Mouse (Mus musculus) CH12.LX (cell line): Measurements from ENCODE around the gene Tmem140. TPM values are rescaled to one million over a fixed set of nuclear protein-coding genes. Genes with fewer than 3 reads are reported as not detected.

Experiments
- DNase-seq: peaks from one replicate; pipeline ENCODE4 v3.0.0-alpha.2; 2013; ENCODE audit errors: extremely low read depth
- H3K27ac ChIP-seq: 2 replicates; pipeline ENCODE4 v1.5.1; 2012; ENCODE audit warnings: low read depth, mild to moderate bottlenecking, control low read depth, moderate library complexity; ENCODE audit not compliant: insufficient read depth
- H3K27me3 ChIP-seq: replicated peaks from 2 replicates; pipeline ENCODE3; 2012; ENCODE audit warnings: inconsistent platforms
- H3K36me3 ChIP-seq, 2 experiments: replicated peaks in 1 of 2; 2 replicates each; pipeline versions ENCODE3 to v1.6.1; 2012; ENCODE audit warnings: inconsistent platforms in 1 of 2, low read length in 1 of 2, mild to moderate bottlenecking in 1 of 2, mixed read lengths in 1 of 2, moderate library complexity in 1 of 2; ENCODE audit not compliant: control insufficient read depth in 1 of 2, insufficient read depth in 1 of 2
- H3K4me1 ChIP-seq, 2 experiments: 2 replicates each; pipeline ENCODE4 v1.6.1; 2012; ENCODE audit warnings: inconsistent platforms in 1 of 2, moderate library complexity in 1 of 2; ENCODE audit not compliant: insufficient read depth in 2 of 2, control insufficient read depth in 1 of 2
- H3K4me2 ChIP-seq: 2 replicates; pipeline ENCODE4 v1.6.1; 2012; ENCODE audit warnings: low read depth, mild to moderate bottlenecking, control low read depth; ENCODE audit not compliant: poor library complexity, insufficient read depth, severe bottlenecking
- H3K4me3 ChIP-seq, 3 experiments: fragments of 150-350 bp in 1 of 3; sonication (generic) in 1 of 3; replicated peaks in 1 of 3; 2 replicates each; pipeline versions ENCODE3 to v1.5.1; 2011 to 2012; ENCODE audit warnings: low read depth in 2 of 3, low read length in 2 of 3, mild to moderate bottlenecking in 2 of 3, moderate library complexity in 2 of 3, control low read depth in 1 of 3, improper control_type of control experiment in 1 of 3, inconsistent platforms in 1 of 3, mixed read lengths in 1 of 3; ENCODE audit not compliant: poor library complexity in 1 of 3
- H3K79me2 ChIP-seq: replicated peaks from 2 replicates; pipeline ENCODE4 v1.6.1; 2012; ENCODE audit warnings: mild to moderate bottlenecking, moderate library complexity; ENCODE audit not compliant: control insufficient read depth, poor library complexity, insufficient read depth, severe bottlenecking; ENCODE audit errors: extremely low read depth
- H3K9ac ChIP-seq: 2 replicates; pipeline ENCODE4 v1.6.1; 2012; ENCODE audit warnings: low read depth, mild to moderate bottlenecking, control low read depth, moderate library complexity; ENCODE audit not compliant: insufficient read depth
- H3K9me3 ChIP-seq: replicated peaks from 2 replicates; pipeline ENCODE3; 2012; ENCODE audit warnings: low read length, inconsistent platforms, mixed read lengths
- BHLHE40 ChIP-seq: IDR thresholded peaks from 2 replicates; pipeline ENCODE4 v1.6.1; 2011; ENCODE audit warnings: mild to moderate bottlenecking, low read depth, low read length, improper control_type of control experiment
- CHD1 ChIP-seq: IDR thresholded peaks from 2 replicates; pipeline ENCODE4 v1.6.1; 2012; ENCODE audit warnings: low read depth, low read length, improper control_type of control experiment, inconsistent platforms
- EP300 ChIP-seq: IDR thresholded peaks from 2 replicates; pipeline ENCODE4 v1.6.1; 2011; ENCODE audit warnings: low read length, improper control_type of control experiment
- HCFC1 ChIP-seq: IDR thresholded peaks from 2 replicates; pipeline ENCODE4 v1.6.1; 2012; ENCODE audit warnings: low read depth, mild to moderate bottlenecking, inconsistent platforms, low read length, improper control_type of control experiment
- JUND ChIP-seq: conservative IDR thresholded peaks from 2 replicates; pipeline ENCODE4 v1.6.1; 2011; ENCODE audit warnings: low read depth, low read length, improper control_type of control experiment
- MAZ ChIP-seq: IDR thresholded peaks from 2 replicates; pipeline ENCODE4 v1.6.1; 2012; ENCODE audit warnings: low read depth, mild to moderate bottlenecking, inconsistent platforms, low read length, improper control_type of control experiment, moderate library complexity
- MEF2A ChIP-seq: IDR thresholded peaks from 2 replicates; pipeline ENCODE4 v1.6.1; 2014; ENCODE audit warnings: low read depth, mild to moderate bottlenecking, inconsistent platforms, low read length, improper control_type of control experiment, borderline replicate concordance
- MXI1 ChIP-seq: IDR thresholded peaks from 2 replicates; pipeline ENCODE4 v1.6.1; 2011; ENCODE audit warnings: mild to moderate bottlenecking, low read depth, low read length, improper control_type of control experiment
- MYC ChIP-seq: IDR thresholded peaks from 2 replicates; pipeline ENCODE4 v1.6.1; 2011; ENCODE audit warnings: low read depth, mild to moderate bottlenecking, improper control_type of control experiment, low read length
- NELFE ChIP-seq: IDR thresholded peaks from 2 replicates; pipeline ENCODE4 v1.6.1; 2011; ENCODE audit warnings: low read depth, low read length, improper control_type of control experiment
- NRF1 ChIP-seq: IDR thresholded peaks from 2 replicates; pipeline ENCODE4 v1.6.1; 2014; ENCODE audit warnings: low read depth, mild to moderate bottlenecking, inconsistent platforms, low read length, improper control_type of control experiment, moderate library complexity
- PAX5 ChIP-seq: IDR thresholded peaks from 2 replicates; pipeline ENCODE4 v1.6.1; 2012; ENCODE audit warnings: low read length, inconsistent platforms, mixed read lengths
- POLR2A ChIP-seq: IDR thresholded peaks from 2 replicates; pipeline ENCODE4 v1.6.1; 2011; ENCODE audit warnings: low read depth, mild to moderate bottlenecking, improper control_type of control experiment, low read length
- RCOR1 ChIP-seq: conservative IDR thresholded peaks from 2 replicates; pipeline ENCODE4 v1.6.1; 2012; ENCODE audit warnings: low read depth, mild to moderate bottlenecking, inconsistent platforms, low read length, improper control_type of control experiment
- SMC3 ChIP-seq: IDR thresholded peaks from 2 replicates; pipeline ENCODE4 v1.6.1; 2011; ENCODE audit warnings: low read depth, low read length, improper control_type of control experiment
- TBP ChIP-seq: conservative IDR thresholded peaks from 2 replicates; pipeline ENCODE4 v1.6.1; 2011; ENCODE audit warnings: low read depth, low read length, improper control_type of control experiment
- TCF12 ChIP-seq: IDR thresholded peaks from 2 replicates; pipeline ENCODE4 v1.6.1; 2014; ENCODE audit warnings: low read depth, mild to moderate bottlenecking, inconsistent platforms, low read length, improper control_type of control experiment
- USF2 ChIP-seq: conservative IDR thresholded peaks from 2 replicates; pipeline ENCODE4 v1.6.1; 2011; ENCODE audit warnings: low read depth, low read length, improper control_type of control experiment
- ZC3H11A ChIP-seq: IDR thresholded peaks from 2 replicates; pipeline ENCODE4 v1.6.1; 2012; ENCODE audit warnings: low read depth, mild to moderate bottlenecking, inconsistent platforms, low read length, improper control_type of control experiment
- ZNF384 ChIP-seq: IDR thresholded peaks from 2 replicates; pipeline ENCODE4 v1.6.1; 2012; ENCODE audit warnings: low read depth, low read length, improper control_type of control experiment, inconsistent platforms
- dilution Hi-C: fragments of 300-500 bp; cut with MboI; formaldehyde crosslinking; loops from 2 replicates; pipeline ENCODE4 v1.14.3; 2020; ENCODE audit warnings: low sequenced_read_pairs; ENCODE audit not compliant: extremely low pct_unique_long_range_greater_than_20kb, extremely low pct_ligation_motif_present
- in situ Hi-C: fragments of 300-500 bp; cut with MboI; formaldehyde crosslinking; loops from 3 replicates; pipeline ENCODE4 v1.14.3; 2019; ENCODE audit warnings: low sequenced_read_pairs, low pct_ligation_motif_present, low pct_unique_long_range_greater_than_20kb, mixed read lengths
- polyA plus RNA-seq: library from polyadenylated mRNA; unstranded; fragments of >175 nt; gene quantifications from 2 replicates; pipeline ENCODE4 v1.2.1, GENCODE M21; 2012; ENCODE audit warnings: low read depth; ENCODE audit not compliant: insufficient read length
- total RNA-seq, 2 experiments: library from RNA; depleted of rRNA; stranded (reverse); fragments of 300-350 nt in 1 of 2; fragments of >200 nt in 1 of 2; gene quantifications; 2 replicates each; pipeline ENCODE4 v1.2.3; 2012 to 2014

The Tmem140 gene
- total and polyA plus RNA-seq, 3 experiments = 1.2 to 3.6 (median 2.8) TPM

DNA sequence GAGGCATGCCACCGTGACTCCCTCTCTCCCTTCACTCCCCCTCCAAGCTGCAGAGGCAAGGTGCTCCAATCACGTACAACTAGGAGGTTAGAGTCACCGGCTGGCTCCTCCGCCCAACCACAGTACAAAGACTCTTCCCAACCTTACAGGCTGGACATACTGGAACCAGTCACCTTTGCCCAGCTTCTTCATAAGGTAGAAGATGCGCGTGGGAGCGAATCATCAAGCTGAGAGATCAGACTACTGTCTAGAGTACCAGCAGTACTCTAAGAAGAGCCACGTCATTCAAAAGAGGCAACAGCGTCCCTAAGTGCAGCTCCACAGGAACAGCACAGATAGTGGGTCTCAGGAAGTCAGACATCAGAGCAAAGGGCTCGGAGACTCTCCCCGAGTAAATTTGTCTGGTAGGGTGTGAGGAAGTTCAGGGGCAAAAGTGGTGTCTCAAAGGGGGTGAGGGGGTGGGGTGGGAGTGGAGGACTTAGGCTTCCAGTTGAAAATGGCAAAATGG is 1.3 kb upstream of the Tmem140 start:
- Histone ChIP-seq H3K79me2 (no peaks in the 10 kb centered on the region; the same call in 1 of the 2 replicates), H3K36me3 (no peaks in the 10 kb centered on the region), H3K4me1 (peaks cover 14 to 42% of the 10 kb centered on the region in 2 experiments)
- dilution Hi-C loops = no loop called here
- TF ChIP-seq SMC3 (no peak), NELFE (no peak), TCF12 (no peak), RCOR1 (no peak), NRF1 (no peak), TBP (no peak), JUND (no peak), ZNF384 (no peak), PAX5 (no peak), USF2 (no peak), ZC3H11A (no peak)
- TF ChIP-seq, all 38 proteins: peak for 0
- in situ Hi-C loops = no loop called here
- DNase-seq = no peak
- no peaks in the 10 kb centered on the region for H3K27me3 ChIP-seq
- peaks cover 2% of the 10 kb centered on the region for H3K9me3 ChIP-seq
- H3K4me3 ChIP-seq = no peak overlapping the region
- no peak overlapping the region for H3K27ac ChIP-seq
- peak overlapping the region; percentile 47; the same call in 1 of the 2 replicates for H3K4me2 ChIP-seq
- H3K9ac ChIP-seq = peak overlapping the region; percentile 71; the same call in 1 of the 2 replicates

DNA sequence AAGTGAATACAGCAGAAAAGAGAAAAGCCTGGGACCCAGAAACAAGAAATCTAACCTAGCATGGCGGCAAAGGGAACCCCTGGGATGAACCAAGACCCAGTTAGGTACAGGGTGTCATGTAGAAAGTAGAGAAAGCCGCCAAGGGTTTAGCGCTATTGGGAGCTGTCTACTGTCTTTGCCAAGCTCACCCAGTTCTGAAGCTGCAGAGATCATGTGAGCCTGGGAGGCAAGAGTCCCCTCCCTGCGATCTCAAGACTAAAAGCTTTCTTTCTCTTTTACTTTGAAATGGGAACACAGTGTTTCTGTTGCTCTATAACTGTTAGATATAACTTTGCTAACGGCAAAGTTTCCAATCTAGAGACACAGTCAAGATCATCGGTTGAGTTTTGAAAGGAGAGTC is 565 bp upstream of the Tmem140 start:
- DNase-seq = no peak
- no peak for TF ChIP-seq MYC
- 0 out of 2 replicates have a peak, but pooled peaks have one; percentile 33 for TF ChIP-seq MAZ
- TF ChIP-seq BHLHE40 = 0 out of 2 replicates have a peak, but pooled peaks have one; percentile 20
- TF ChIP-seq SMC3 = no peak
- 0 out of 2 replicates have a peak, but pooled peaks have one; percentile 8 for TF ChIP-seq HCFC1
- no peak for TF ChIP-seq EP300
- TF ChIP-seq CHD1 = peak; percentile 45; the same call in 1 of the 2 replicates
- TF ChIP-seq POLR2A = no peak
- no peak for TF ChIP-seq RCOR1
- TF ChIP-seq MXI1 = 0 out of 2 replicates have a peak, but pooled peaks have one; percentile 26
- TF ChIP-seq TCF12 = 0 out of 2 replicates have a peak, but pooled peaks have one; percentile 19
- no peak for TF ChIP-seq MEF2A
- TF ChIP-seq, all 38 proteins: peak for 6

More for the DNA sequence above, 565 bp upstream of the Tmem140 start:
- Histone ChIP-seq H3K4me2 (peak overlapping the region; percentile 83), H3K4me3 (peak overlapping the region; percentile 55 to 68 (median 58)), H3K79me2 (no peaks in the 10 kb centered on the region; the same call in 1 of the 2 replicates), H3K9ac (peak overlapping the region; percentile 71), H3K36me3 (peaks cover 0 to 2% of the 10 kb centered on the region in 2 experiments), H3K9me3 (peaks cover 1% of the 10 kb centered on the region), H3K4me1 (peaks cover 18 to 50% of the 10 kb centered on the region in 2 experiments), H3K27ac (peak overlapping the region; percentile 66; the same call in 1 of the 2 replicates), H3K27me3 (no peaks in the 10 kb centered on the region)
- in situ Hi-C loops (no loop called here), dilution Hi-C loops (no loop called here)
